In genomic region chr9:114543882-114544753, GRCm38 (mm10) we compare ENCODE assay signal across 12 mouse cellular contexts. TPM values are rescaled to one million over a fixed set of nuclear protein-coding genes. Genes with fewer than 3 reads are reported as not detected.
A peak's percentile ranks its signal among the peaks of the same experiment; 100 is the strongest.
DNase-seq lines count a peak whose midpoint lies in the region; ATAC-seq lines count a peak whose summit lies in the region.
"Had no signal": no experiment of that assay in that cellular context is flagged by ENCODE, and none has a peak within 500 bp of the region (broad histone marks: within the 10 kb centered on the region; RNA-seq: fewer than 3 reads in every experiment).

No protein-coding gene starts in this region.

- H3K4me3 ChIP-seq in neural tube, embryonic 11.5 days (ENCODE audit: low read depth, low read length): no peak overlapping the region
- no peak overlapping the region for H3K4me3 ChIP-seq in kidney, embryonic 16.5 days (ENCODE audit: low read length)
- H3K4me3 ChIP-seq in stomach, embryonic 15.5 days (replicated peaks): no peak overlapping the region
- H3K4me3 ChIP-seq: liver, embryonic 13.5 days; midbrain, embryonic 12.5 days had no signal

- DNase-seq in embryo, embryonic 10.5 days (ENCODE audit: low spot score): peak; percentile 17
- no peak for DNase-seq in embryo, embryonic 10 days (ENCODE audit: low spot score)
- DNase-seq in neural tube, embryonic 11.5 days (ENCODE audit: low spot score): peak; percentile 27
- DNase-seq in neural tube, embryonic 10.5 days (ENCODE audit: extremely low spot score, low spot score): no peak
- DNase-seq in urinary bladder, postnatal 14 days (ENCODE audit: low spot score): no peak
- no peak for DNase-seq in gastrocnemius, adult 18-20 months (ENCODE audit: low spot score)
- DNase-seq: B cell, adult 2 months; liver, embryonic 13.5 days; right cerebral cortex, adult 18-20 months had no signal

- H3K4me1 ChIP-seq in neural tube, embryonic 11.5 days (ENCODE audit: control insufficient read depth, insufficient read depth, low read length): peaks cover 37% of the 10 kb centered on the region
- peaks cover 55% of the 10 kb centered on the region for H3K4me1 ChIP-seq in kidney, embryonic 16.5 days (ENCODE audit: insufficient read depth, low read length)
- H3K4me1 ChIP-seq in stomach, embryonic 15.5 days: peaks cover 30% of the 10 kb centered on the region

- no peaks in the 10 kb centered on the region for H3K27me3 ChIP-seq in neural tube, embryonic 11.5 days (ENCODE audit: control insufficient read depth, insufficient read depth, low read length)
- H3K27me3 ChIP-seq in kidney, embryonic 16.5 days (ENCODE audit: insufficient read depth, low read length): no peaks in the 10 kb centered on the region
- H3K27me3 ChIP-seq in stomach, embryonic 15.5 days (replicated peaks): no peaks in the 10 kb centered on the region
- H3K27me3 ChIP-seq: midbrain, embryonic 12.5 days had no signal

- H3K27ac ChIP-seq in neural tube, embryonic 11.5 days (ENCODE audit: low read depth, low read length): no peak overlapping the region
- peak overlapping the region; percentile 29; the same call in 1 of the 2 replicates for H3K27ac ChIP-seq in kidney, embryonic 16.5 days (ENCODE audit: low read length)
- H3K27ac ChIP-seq in stomach, embryonic 15.5 days: 0 out of 2 replicates have a peak overlapping the region, but pooled peaks have one; percentile 27
- H3K27ac ChIP-seq: liver, embryonic 13.5 days; midbrain, embryonic 12.5 days had no signal

- H3K9ac ChIP-seq in neural tube, embryonic 11.5 days (ENCODE audit: low read length): no peak overlapping the region
- peak overlapping the region; percentile 29; the same call in 1 of the 2 replicates for H3K9ac ChIP-seq in kidney, embryonic 16.5 days (replicated peaks; ENCODE audit: low read length)
- H3K9ac ChIP-seq in stomach, embryonic 15.5 days: no peak overlapping the region
- H3K9ac ChIP-seq: liver, embryonic 13.5 days; midbrain, embryonic 12.5 days had no signal

- ATAC-seq in neural tube, embryonic 11.5 days (ENCODE audit: insufficient read depth, low FRiP score, low TSS enrichment): 0 out of 2 replicates have a peak, but pooled peaks have one; percentile 7
- no peak for ATAC-seq in kidney, embryonic 16.5 days (ENCODE audit: low FRiP score, low TSS enrichment)
- ATAC-seq in stomach, embryonic 15.5 days (ENCODE audit: insufficient read depth, low FRiP score, low read depth): peak; percentile 8; the same call in 1 of the 2 replicates

- no peaks in the 10 kb centered on the region for H3K36me3 ChIP-seq in neural tube, embryonic 11.5 days (ENCODE audit: control insufficient read depth, insufficient read depth, low read length)
- no peaks in the 10 kb centered on the region for H3K36me3 ChIP-seq in kidney, embryonic 16.5 days (ENCODE audit: insufficient read depth, low read length)
- H3K36me3 ChIP-seq in stomach, embryonic 15.5 days: no peaks in the 10 kb centered on the region
- H3K36me3 ChIP-seq: liver, embryonic 13.5 days; midbrain, embryonic 12.5 days had no signal

- no peaks in the 10 kb centered on the region for H3K9me3 ChIP-seq in neural tube, embryonic 11.5 days (ENCODE audit: control insufficient read depth, low read length)
- no peaks in the 10 kb centered on the region for H3K9me3 ChIP-seq in kidney, embryonic 16.5 days (ENCODE audit: low read length)
- H3K9me3 ChIP-seq in stomach, embryonic 15.5 days: no peaks in the 10 kb centered on the region
- H3K9me3 ChIP-seq: liver, embryonic 13.5 days; midbrain, embryonic 12.5 days had no signal

- 31% methylated on average over 17 of the region's 17 CpGs for WGBS in neural tube, embryonic 11.5 days
- 35% methylated on average over 17 of the region's 17 CpGs for WGBS in kidney, embryonic 16.5 days
- 56% methylated on average over 17 of the region's 17 CpGs for WGBS in stomach, embryonic 15.5 days

- no peak overlapping the region for H3K4me2 ChIP-seq in neural tube, embryonic 11.5 days (ENCODE audit: low read depth)
- peak overlapping the region; percentile 35 for H3K4me2 ChIP-seq in kidney, embryonic 16.5 days (replicated peaks; ENCODE audit: low read depth, low read length)
- 0 out of 2 replicates have a peak overlapping the region, but pooled peaks have one; percentile 8 for H3K4me2 ChIP-seq in stomach, embryonic 15.5 days
- H3K4me2 ChIP-seq: liver, embryonic 13.5 days; midbrain, embryonic 12.5 days had no signal

RNA-seq across cellular contexts. Expression of gene Trim71, which starts 20.1 kb away (rescaled TPM):
- 2.1 and 2.2 TPM in 2 replicates for polyA plus RNA-seq in neural tube, embryonic 11.5 days (2014; fragmentation: Nextera tagmentation; extraction: Ambion mirVana)
- 0.69 and 0.89 TPM in 2 replicates for polyA plus RNA-seq in kidney, embryonic 16.5 days (2015; fragmentation: Nextera tagmentation; extraction: Ambion mirVana)
- 2.0 and 2.2 TPM in 2 replicates for polyA plus RNA-seq in stomach, embryonic 15.5 days (2015; fragmentation: Nextera tagmentation; extraction: Ambion mirVana)
- not detected for total RNA-seq in gastrocnemius, adult 18-20 months (2021)

RNA-seq across cellular contexts. Expression of gene C130032M10Rik, which starts 28.6 kb away (rescaled TPM):
- polyA plus RNA-seq in neural tube, embryonic 11.5 days (2014; fragmentation: Nextera tagmentation; extraction: Ambion mirVana): not detected in 2 replicates
- polyA plus RNA-seq in kidney, embryonic 16.5 days (2015; fragmentation: Nextera tagmentation; extraction: Ambion mirVana): 0.22 and 0.36 TPM in 2 replicates
- 0.19 and 0.64 TPM in 2 replicates for polyA plus RNA-seq in stomach, embryonic 15.5 days (2015; fragmentation: Nextera tagmentation; extraction: Ambion mirVana)
- total RNA-seq in gastrocnemius, adult 18-20 months (2021): not detected
- polyA plus RNA-seq: liver, embryonic 13.5 days had no signal

RNA-seq across cellular contexts. Expression of gene Ccr4, which starts 39.4 kb away (rescaled TPM):
- 0.08 TPM in 1 of 2 replicates, not detected in the other for polyA plus RNA-seq in neural tube, embryonic 11.5 days (2014; fragmentation: Nextera tagmentation; extraction: Ambion mirVana)
- polyA plus RNA-seq in kidney, embryonic 16.5 days (2015; fragmentation: Nextera tagmentation; extraction: Ambion mirVana): 0.49 and 1.4 TPM in 2 replicates
- polyA plus RNA-seq in stomach, embryonic 15.5 days (2015; fragmentation: Nextera tagmentation; extraction: Ambion mirVana): 0.04 TPM in 1 of 2 replicates, not detected in the other
- total RNA-seq in gastrocnemius, adult 18-20 months (2021): not detected
- polyA plus RNA-seq: liver, embryonic 13.5 days; midbrain, embryonic 12.5 days had no signal

Comparison
In these comparisons a context has a peak if more than half of its experiments do, and no peak if none do; other contexts are left out.
1. DNase-seq: peak in embryo, embryonic 10.5 days (single experiment) and neural tube, embryonic 11.5 days (single experiment); none in embryo, embryonic 10 days (single experiment), neural tube, embryonic 10.5 days (single experiment), urinary bladder, postnatal 14 days (single experiment) and gastrocnemius, adult 18-20 months (single experiment).